30 mouse cellular contexts compared by ENCODE assay signal in the genomic region with DNA sequence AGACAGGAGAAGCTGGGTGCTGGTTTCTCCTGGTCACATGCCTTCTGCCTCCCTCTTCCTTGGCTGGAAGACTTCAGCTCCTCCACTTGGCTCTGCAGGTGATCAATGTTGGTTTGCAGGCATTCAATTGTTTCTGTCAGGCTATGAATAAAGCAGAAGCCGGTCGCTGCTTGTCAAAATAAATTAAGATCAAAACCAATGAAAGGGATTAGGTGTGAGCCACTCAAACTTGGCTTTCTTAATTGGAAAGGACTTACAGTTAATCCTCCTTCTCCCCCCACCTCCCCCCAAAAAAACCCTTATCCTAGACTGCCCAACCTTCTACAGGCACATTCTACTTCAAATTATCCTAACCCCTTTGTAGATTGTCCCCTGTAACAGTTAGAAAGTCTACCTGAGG. TPM values are rescaled to one million over a fixed set of nuclear protein-coding genes. Genes with fewer than 3 reads are reported as not detected.
DNase-seq lines count a peak whose midpoint lies in the region; ATAC-seq and TF ChIP-seq lines count a peak whose summit lies in the region.
"Had no signal": no experiment of that assay in that cellular context is flagged by ENCODE, and none has a peak within 500 bp of the region (broad histone marks: within the 10 kb centered on the region; RNA-seq: fewer than 3 reads in every experiment).

No protein-coding gene starts in this region.

- no peak overlapping the region for H3K4me2 ChIP-seq in midbrain, postnatal 0 days (ENCODE audit: low read depth, low read length, poor library complexity, severe bottlenecking)
- no peak overlapping the region for H3K4me2 ChIP-seq in midbrain, embryonic 15.5 days
- H3K4me2 ChIP-seq: embryonic facial prominence, embryonic 13.5 days; embryonic facial prominence, embryonic 15.5 days; forebrain, embryonic 12.5 days had no signal

- no peak for ATAC-seq in midbrain, postnatal 0 days (ENCODE audit: low FRiP score)
- no peak for ATAC-seq in midbrain, embryonic 15.5 days (replicated peaks)
- ATAC-seq: activated CD4-positive, CD25-positive, alpha-beta regulatory T cell, adult 4 months; CD4-positive, CD25-positive, alpha-beta regulatory T cell, adult 4 months; forebrain, embryonic 14.5 days; forebrain, embryonic 16.5 days; Patski had no signal

- TF ChIP-seq CTCF in midbrain, postnatal 0 days (IDR thresholded peaks at IDR 0.05) = no peak

- peak; percentile 6 for DNase-seq in midbrain, postnatal 0 days (ENCODE audit: low spot score)
- DNase-seq in retina, embryonic 14.5 days (ENCODE audit: low spot score) = peak; percentile 45
- peak; percentile 51 for DNase-seq in retina, postnatal 7 days (ENCODE audit: low read depth, low spot score)
- DNase-seq in right cerebral cortex, postnatal 4 days = no peak
- DNase-seq in kidney, postnatal 14 days = no peak
- DNase-seq: adrenal gland, adult 8-10 months; adrenal gland, postnatal 14 days; cerebellum, adult 11 months; cerebellum, adult 18-20 months; cerebellum, adult 8-10 months; cerebellum, adult 9-11 months; cerebellum, postnatal 36 days; embryo, embryonic 11 days had no signal

- H3K4me1 ChIP-seq in midbrain, postnatal 0 days (ENCODE audit: insufficient read depth, low read length) = no peaks in the 10 kb centered on the region
- H3K4me1 ChIP-seq in midbrain, embryonic 15.5 days = 0 out of 2 replicates have a peak, but pooled peaks cover 3% of the 10 kb centered on the region
- H3K4me1 ChIP-seq: embryonic facial prominence, embryonic 13.5 days; embryonic facial prominence, embryonic 15.5 days had no signal

- H3K27ac ChIP-seq in midbrain, postnatal 0 days (ENCODE audit: low read depth, low read length) = no peak overlapping the region
- H3K27ac ChIP-seq in midbrain, embryonic 15.5 days = no peak overlapping the region
- H3K27ac ChIP-seq: embryonic facial prominence, embryonic 13.5 days; embryonic facial prominence, embryonic 15.5 days; forebrain, embryonic 10.5 days; forebrain, embryonic 12.5 days had no signal

- no peaks in the 10 kb centered on the region for H3K27me3 ChIP-seq in midbrain, postnatal 0 days (ENCODE audit: insufficient read depth, low read length)
- H3K27me3 ChIP-seq in midbrain, embryonic 15.5 days (replicated peaks) = no peaks in the 10 kb centered on the region
- H3K27me3 ChIP-seq: CH12.LX; embryonic facial prominence, embryonic 13.5 days; embryonic facial prominence, embryonic 15.5 days; forebrain, embryonic 12.5 days; Patski had no signal

- 22% methylated on average over 2 of the region's 2 CpGs for WGBS in midbrain, postnatal 0 days
- WGBS in midbrain, embryonic 15.5 days = 36% methylated on average over 2 of the region's 2 CpGs

- no peak overlapping the region for H3K4me3 ChIP-seq in midbrain, postnatal 0 days (ENCODE audit: low read depth, low read length)
- no peak overlapping the region for H3K4me3 ChIP-seq in midbrain, embryonic 15.5 days
- H3K4me3 ChIP-seq: embryonic facial prominence, embryonic 13.5 days; embryonic facial prominence, embryonic 15.5 days; erythroblast, embryonic 14.5 days; forebrain, embryonic 10.5 days; forebrain, embryonic 12.5 days had no signal

- peaks cover 21% of the 10 kb centered on the region for H3K36me3 ChIP-seq in midbrain, postnatal 0 days (ENCODE audit: insufficient read depth, low read length)
- peaks cover 19% of the 10 kb centered on the region; the same call in 1 of the 2 replicates for H3K36me3 ChIP-seq in midbrain, embryonic 15.5 days (replicated peaks)

- H3K9ac ChIP-seq in midbrain, postnatal 0 days (replicated peaks; ENCODE audit: low read length, poor library complexity, severe bottlenecking) = no peak overlapping the region
- no peak overlapping the region for H3K9ac ChIP-seq in midbrain, embryonic 15.5 days
- H3K9ac ChIP-seq: embryonic facial prominence, embryonic 13.5 days; embryonic facial prominence, embryonic 15.5 days; forebrain, embryonic 12.5 days had no signal

- no peaks in the 10 kb centered on the region for H3K9me3 ChIP-seq in midbrain, postnatal 0 days (ENCODE audit: low read length)
- no peaks in the 10 kb centered on the region for H3K9me3 ChIP-seq in midbrain, embryonic 15.5 days
- H3K9me3 ChIP-seq: embryonic facial prominence, embryonic 13.5 days; embryonic facial prominence, embryonic 15.5 days; forebrain, embryonic 10.5 days; forebrain, embryonic 12.5 days; G1E had no signal

RNA-seq across cellular contexts. Expression of gene Cdr2, which starts 22.0 kb away (rescaled TPM):
- 26.7 and 30.7 TPM in 2 replicates for total RNA-seq in midbrain, postnatal 0 days (2014; rRNA removed)
- polyA plus RNA-seq in midbrain, postnatal 0 days (2015; fragmentation: Nextera tagmentation; extraction: Ambion mirVana) = 8.4 and 9.1 TPM in 2 replicates
- 14.7 and 15.0 TPM in 2 replicates for polyA plus RNA-seq in midbrain, embryonic 15.5 days (2015; fragmentation: Nextera tagmentation; extraction: Ambion mirVana)

RNA-seq across cellular contexts. Expression of gene Mfsd13b, which starts 22.2 kb away (rescaled TPM):
- total RNA-seq in midbrain, postnatal 0 days (2014; rRNA removed) = 0.19 TPM in 1 of 2 replicates, not detected in the other
- 0.18 and 0.26 TPM in 2 replicates for polyA plus RNA-seq in midbrain, postnatal 0 days (2015; fragmentation: Nextera tagmentation; extraction: Ambion mirVana)
- polyA plus RNA-seq in midbrain, embryonic 15.5 days (2015; fragmentation: Nextera tagmentation; extraction: Ambion mirVana) = 0.18 and 0.49 TPM in 2 replicates
- total RNA-seq: adrenal gland, adult 18-20 months; adrenal gland, postnatal 14 days; adrenal gland, postnatal 36 days; CH12.LX; common myeloid progenitor, adult 5-6 weeks had no signal
- polyA plus RNA-seq: activated CD4-positive, CD25-positive, alpha-beta regulatory T cell, adult 4 months; CD4-positive, CD25-positive, alpha-beta regulatory T cell, adult 4 months; embryonic facial prominence, embryonic 11.5 days; erythroblast, embryonic 14.5 days; forebrain, embryonic 16.5 days; G1E had no signal

RNA-seq across cellular contexts. Expression of gene Polr3e, which starts 42.6 kb away (rescaled TPM):
- total RNA-seq in midbrain, postnatal 0 days (2014; rRNA removed) = 29.4 and 30.6 TPM in 2 replicates
- polyA plus RNA-seq in midbrain, postnatal 0 days (2015; fragmentation: Nextera tagmentation; extraction: Ambion mirVana) = 18.6 and 20.4 TPM in 2 replicates
- polyA plus RNA-seq in midbrain, embryonic 15.5 days (2015; fragmentation: Nextera tagmentation; extraction: Ambion mirVana) = 25.5 and 28.1 TPM in 2 replicates

Comparison
In these comparisons a context has a peak if more than half of its experiments do, and no peak if none do; other contexts are left out.
1. DNase-seq: peak in midbrain, postnatal 0 days (single experiment), retina, embryonic 14.5 days (single experiment) and retina, postnatal 7 days (single experiment); none in right cerebral cortex, postnatal 4 days (single experiment) and kidney, postnatal 14 days (single experiment).